12 mouse cellular contexts compared by ENCODE assay signal in the genomic region with DNA sequence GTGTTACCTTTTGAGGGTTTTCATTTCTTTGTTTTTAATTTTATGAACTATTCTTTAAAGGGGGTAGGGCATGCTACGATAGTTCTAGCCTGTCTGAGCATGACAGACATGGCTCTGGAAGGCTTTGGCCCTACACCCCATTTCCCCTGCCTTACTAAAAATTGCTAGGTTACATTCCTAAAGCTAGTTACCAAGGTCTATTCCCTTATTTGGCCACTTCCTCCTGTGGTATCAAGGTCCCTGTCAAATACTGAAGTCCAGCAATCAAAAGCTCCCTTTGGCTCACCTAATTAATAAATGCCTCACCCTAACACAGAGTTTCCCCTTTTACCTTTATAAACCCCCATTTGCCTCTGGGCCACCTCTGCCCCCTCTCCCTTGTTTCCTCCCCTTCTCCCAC.
"Had no signal": no experiment of that assay in that cellular context is flagged by ENCODE, and none has a peak within 500 bp of the region (broad histone marks: within the 10 kb centered on the region; RNA-seq: fewer than 3 reads in every experiment).

No protein-coding gene starts in this region.

- H3K9me3 ChIP-seq: intestine, embryonic 15.5 days; limb, embryonic 15.5 days; midbrain, embryonic 12.5 days had no signal

- H3K36me3 ChIP-seq: intestine, embryonic 15.5 days; limb, embryonic 15.5 days; midbrain, embryonic 12.5 days had no signal

- H3K4me3 ChIP-seq: intestine, embryonic 15.5 days; limb, embryonic 15.5 days; midbrain, embryonic 12.5 days had no signal

- ATAC-seq: hindbrain, postnatal 0 days; intestine, embryonic 15.5 days; midbrain, embryonic 16.5 days had no signal

- DNase-seq: kidney, adult 18-20 months; layer of hippocampus, adult 9-11 months; layer of hippocampus, postnatal 36 days; lung, embryonic 14.5 days; lung, postnatal 10 days; lung, postnatal 4 days had no signal

- H3K4me2 ChIP-seq: intestine, embryonic 15.5 days; limb, embryonic 15.5 days; lung, embryonic 14.5 days; midbrain, embryonic 12.5 days had no signal

- H3K9ac ChIP-seq: intestine, embryonic 15.5 days; limb, embryonic 15.5 days; lung, embryonic 14.5 days; midbrain, embryonic 12.5 days had no signal

- H3K27ac ChIP-seq: hindbrain, postnatal 0 days; intestine, embryonic 15.5 days; midbrain, embryonic 12.5 days; stomach, postnatal 0 days had no signal

- H3K27me3 ChIP-seq: intestine, embryonic 15.5 days; limb, embryonic 15.5 days; midbrain, embryonic 12.5 days had no signal
